Mouse (Mus musculus): ENCODE data around the gene Map3k20. TPM values are rescaled to one million over a fixed set of nuclear protein-coding genes. Genes with fewer than 3 reads are reported as not detected.

Map3k20 gene
- polyA plus RNA-seq, 1 experiment from 2014 or later, result 10.1 TPM

DNA sequence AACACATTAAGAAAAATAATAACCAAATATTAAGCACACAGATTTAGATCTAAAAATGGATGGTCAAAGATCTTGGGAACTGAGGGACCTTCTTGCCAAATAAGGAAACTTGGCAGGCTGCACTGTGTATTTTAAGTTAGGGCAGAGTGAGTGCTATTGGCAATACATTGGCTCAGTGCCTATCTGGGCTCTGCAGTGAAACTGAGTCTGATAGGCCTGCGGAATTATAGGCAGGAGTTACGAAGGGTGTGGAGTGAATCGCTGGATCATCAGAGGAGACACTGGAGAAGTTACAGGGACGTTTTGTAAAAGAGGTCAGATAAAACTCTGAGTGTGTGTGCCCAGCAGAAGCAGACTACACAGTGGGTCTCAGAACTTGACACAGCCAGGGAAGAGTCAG lies 1.7 kb downstream of the Map3k20 start:
- H3K4me3 ChIP-seq (ENCODE audit: low read depth, low read length), result no peak overlapping the region
- ATAC-seq (ENCODE audit: insufficient number of reproducible peaks, low FRiP score, low TSS enrichment, low read depth) (no peak), DNase-seq (ENCODE audit: low spot score) (no peak)
- H3K27ac ChIP-seq (replicated peaks; ENCODE audit: low read depth, low read length), result no peak overlapping the region
- H3K4me1 ChIP-seq (ENCODE audit: control insufficient read depth, insufficient read depth, low read length), result no peaks in the 10 kb centered on the region
- no peak overlapping the region for H3K9ac ChIP-seq (ENCODE audit: low read length)
- H3K9me3 ChIP-seq (ENCODE audit: control insufficient read depth, low read length), result no peaks in the 10 kb centered on the region
- WGBS, result 64% methylated on average over 4 of the region's 4 CpGs
- H3K36me3 ChIP-seq (ENCODE audit: control insufficient read depth, insufficient read depth, low read length), result no peaks in the 10 kb centered on the region
- no peak overlapping the region for H3K4me2 ChIP-seq (ENCODE audit: low read depth, severe bottlenecking)
- H3K27me3 ChIP-seq (ENCODE audit: control insufficient read depth, insufficient read depth, low read length), result no peaks in the 10 kb centered on the region

DNA sequence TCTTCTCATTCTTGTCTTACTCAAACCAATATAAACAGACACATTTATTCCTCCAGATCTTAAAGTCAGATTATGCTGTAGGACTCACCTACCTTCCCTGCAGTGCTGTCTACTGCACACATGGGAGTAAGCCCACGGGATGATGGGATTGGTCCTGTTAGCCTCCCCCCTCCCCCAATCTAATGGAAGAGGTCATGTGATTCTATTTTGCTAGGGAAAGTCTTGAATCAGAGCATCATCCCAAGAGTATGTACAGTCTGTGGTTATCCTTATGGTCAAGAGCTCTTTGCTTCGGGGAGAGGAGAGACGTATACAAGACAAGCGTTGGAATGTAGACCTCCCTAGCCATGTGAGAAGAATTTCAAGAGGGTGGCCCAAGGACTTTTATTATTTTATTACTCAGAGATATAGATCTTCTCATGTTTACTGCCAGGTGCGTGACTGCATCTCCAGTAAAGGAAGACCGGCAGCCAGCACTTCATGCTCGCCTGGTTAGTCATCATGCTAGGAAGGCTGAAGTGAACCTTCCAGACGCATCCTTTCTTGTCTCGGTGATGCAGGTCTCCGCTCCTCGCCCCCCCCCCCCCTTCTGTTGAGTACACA lies 3.6 kb downstream of the Map3k20 start:
- no peak overlapping the region for H3K4me2 ChIP-seq (ENCODE audit: low read depth, severe bottlenecking)
- H3K4me1 ChIP-seq (ENCODE audit: control insufficient read depth, insufficient read depth, low read length), result no peaks in the 10 kb centered on the region
- no peaks in the 10 kb centered on the region for H3K27me3 ChIP-seq (ENCODE audit: control insufficient read depth, insufficient read depth, low read length)
- 77% methylated on average over 11 of the region's 11 CpGs for WGBS
- H3K36me3 ChIP-seq (ENCODE audit: control insufficient read depth, insufficient read depth, low read length), result no peaks in the 10 kb centered on the region
- no peak overlapping the region for H3K27ac ChIP-seq (replicated peaks; ENCODE audit: low read depth, low read length)
- no peak overlapping the region for H3K9ac ChIP-seq (ENCODE audit: low read length)
- DNase-seq (ENCODE audit: low spot score), result no peak
- ATAC-seq (ENCODE audit: insufficient number of reproducible peaks, low FRiP score, low TSS enrichment, low read depth), result no peak
- no peaks in the 10 kb centered on the region for H3K9me3 ChIP-seq (ENCODE audit: control insufficient read depth, low read length)
- H3K4me3 ChIP-seq (ENCODE audit: low read depth, low read length), result no peak overlapping the region

DNA sequence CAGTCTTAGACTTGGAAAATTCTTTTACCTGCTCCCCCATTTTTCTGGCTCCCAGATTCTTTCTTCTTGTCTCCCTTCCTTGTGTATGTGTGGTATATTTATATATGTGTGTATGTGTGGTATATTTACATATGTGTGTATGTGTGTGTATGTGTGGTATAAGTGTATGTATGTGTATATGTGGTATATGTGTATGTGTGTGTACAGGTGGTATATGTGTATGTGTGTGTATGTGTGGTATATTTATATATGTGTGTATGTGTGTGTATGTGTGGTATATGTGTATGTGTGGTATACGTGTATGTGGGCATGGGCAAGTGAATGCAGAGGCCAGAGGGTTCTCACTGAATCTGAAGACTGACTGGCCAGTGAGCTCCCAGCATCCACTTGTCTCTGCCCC lies 5.7 kb downstream of the Map3k20 start:
- DNase-seq (ENCODE audit: low spot score) (no peak), ATAC-seq (ENCODE audit: insufficient number of reproducible peaks, low FRiP score, low TSS enrichment, low read depth) (no peak)
- H3K27me3 ChIP-seq (ENCODE audit: control insufficient read depth, insufficient read depth, low read length), result no peaks in the 10 kb centered on the region
- H3K9ac ChIP-seq (ENCODE audit: low read length), result no peak overlapping the region
- no peaks in the 10 kb centered on the region for H3K4me1 ChIP-seq (ENCODE audit: control insufficient read depth, insufficient read depth, low read length)
- H3K36me3 ChIP-seq (ENCODE audit: control insufficient read depth, insufficient read depth, low read length), result no peaks in the 10 kb centered on the region
- no peak overlapping the region for H3K4me3 ChIP-seq (ENCODE audit: low read depth, low read length)
- H3K9me3 ChIP-seq (ENCODE audit: control insufficient read depth, low read length), result no peaks in the 10 kb centered on the region
- H3K4me2 ChIP-seq (ENCODE audit: low read depth, severe bottlenecking), result no peak overlapping the region
- no peak overlapping the region for H3K27ac ChIP-seq (replicated peaks; ENCODE audit: low read depth, low read length)
- WGBS, result 78% methylated on average over 1 of the region's 1 CpGs

DNA sequence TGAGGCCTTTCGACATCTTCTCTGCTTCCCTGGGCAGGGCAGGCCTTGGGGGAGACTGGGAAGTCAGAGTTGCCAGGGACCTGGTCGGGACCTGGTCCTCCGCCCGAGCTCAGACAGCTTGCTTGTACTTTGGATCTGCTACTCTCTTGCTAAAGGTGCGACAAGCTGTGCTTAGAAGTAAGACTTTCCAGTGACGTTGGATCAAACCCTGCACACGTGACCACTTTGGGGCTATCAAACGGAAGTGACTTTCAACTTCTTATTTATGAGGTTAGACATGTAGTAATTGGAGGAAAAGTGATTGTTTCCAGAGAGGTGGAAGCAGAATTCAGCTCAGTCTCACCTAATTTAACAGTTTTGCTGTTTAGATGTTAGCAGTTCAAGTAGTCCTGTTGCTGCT lies 7.1 kb downstream of the Map3k20 start:
- Histone ChIP-seq H3K4me3 (ENCODE audit: low read depth, low read length) (no peak overlapping the region), H3K27me3 (ENCODE audit: control insufficient read depth, insufficient read depth, low read length) (no peaks in the 10 kb centered on the region), H3K4me2 (ENCODE audit: low read depth, severe bottlenecking) (no peak overlapping the region), H3K27ac (replicated peaks; ENCODE audit: low read depth, low read length) (no peak overlapping the region), H3K9ac (ENCODE audit: low read length) (no peak overlapping the region), H3K4me1 (ENCODE audit: control insufficient read depth, insufficient read depth, low read length) (0 out of 2 replicates have a peak, but pooled peaks cover 1% of the 10 kb centered on the region), H3K9me3 (ENCODE audit: control insufficient read depth, low read length) (no peaks in the 10 kb centered on the region), H3K36me3 (ENCODE audit: control insufficient read depth, insufficient read depth, low read length) (no peaks in the 10 kb centered on the region)
- 59% methylated on average over 8 of the region's 8 CpGs for WGBS
- DNase-seq (ENCODE audit: low spot score) (no peak), ATAC-seq (ENCODE audit: insufficient number of reproducible peaks, low FRiP score, low TSS enrichment, low read depth) (no peak)

DNA sequence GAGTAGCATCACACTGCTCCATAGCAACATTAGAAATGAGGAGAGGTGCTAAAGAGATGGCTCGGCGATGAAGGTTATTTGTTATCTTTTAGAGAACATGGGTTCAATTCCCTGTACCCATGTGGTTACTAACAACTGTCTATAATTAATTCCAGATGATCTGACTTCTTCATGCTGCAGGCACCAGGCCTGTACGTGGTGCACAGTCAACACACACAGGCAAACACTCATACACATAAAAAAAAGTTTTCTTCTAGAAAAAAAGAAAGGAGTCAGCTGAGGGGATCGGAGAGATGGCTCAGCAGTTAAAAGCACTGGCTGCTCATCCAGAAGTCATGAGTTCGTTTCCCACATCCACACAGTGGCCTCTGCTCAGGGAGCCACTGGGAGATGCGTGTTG lies 9.6 kb downstream of the Map3k20 start:
- 49% methylated on average over 6 of the region's 6 CpGs for WGBS
- 0 out of 2 replicates have a peak, but pooled peaks cover 2% of the 10 kb centered on the region for H3K4me1 ChIP-seq (ENCODE audit: control insufficient read depth, insufficient read depth, low read length)
- no peaks in the 10 kb centered on the region for H3K36me3 ChIP-seq (ENCODE audit: control insufficient read depth, insufficient read depth, low read length)
- no peaks in the 10 kb centered on the region for H3K27me3 ChIP-seq (ENCODE audit: control insufficient read depth, insufficient read depth, low read length)
- no peak overlapping the region for H3K4me2 ChIP-seq (ENCODE audit: low read depth, severe bottlenecking)
- H3K9me3 ChIP-seq (ENCODE audit: control insufficient read depth, low read length), result no peaks in the 10 kb centered on the region
- no peak overlapping the region for H3K4me3 ChIP-seq (ENCODE audit: low read depth, low read length)
- DNase-seq (ENCODE audit: low spot score), result no peak
- H3K27ac ChIP-seq (replicated peaks; ENCODE audit: low read depth, low read length), result no peak overlapping the region
- ATAC-seq (ENCODE audit: insufficient number of reproducible peaks, low FRiP score, low TSS enrichment, low read depth), result no peak
- no peak overlapping the region for H3K9ac ChIP-seq (ENCODE audit: low read length)

DNA sequence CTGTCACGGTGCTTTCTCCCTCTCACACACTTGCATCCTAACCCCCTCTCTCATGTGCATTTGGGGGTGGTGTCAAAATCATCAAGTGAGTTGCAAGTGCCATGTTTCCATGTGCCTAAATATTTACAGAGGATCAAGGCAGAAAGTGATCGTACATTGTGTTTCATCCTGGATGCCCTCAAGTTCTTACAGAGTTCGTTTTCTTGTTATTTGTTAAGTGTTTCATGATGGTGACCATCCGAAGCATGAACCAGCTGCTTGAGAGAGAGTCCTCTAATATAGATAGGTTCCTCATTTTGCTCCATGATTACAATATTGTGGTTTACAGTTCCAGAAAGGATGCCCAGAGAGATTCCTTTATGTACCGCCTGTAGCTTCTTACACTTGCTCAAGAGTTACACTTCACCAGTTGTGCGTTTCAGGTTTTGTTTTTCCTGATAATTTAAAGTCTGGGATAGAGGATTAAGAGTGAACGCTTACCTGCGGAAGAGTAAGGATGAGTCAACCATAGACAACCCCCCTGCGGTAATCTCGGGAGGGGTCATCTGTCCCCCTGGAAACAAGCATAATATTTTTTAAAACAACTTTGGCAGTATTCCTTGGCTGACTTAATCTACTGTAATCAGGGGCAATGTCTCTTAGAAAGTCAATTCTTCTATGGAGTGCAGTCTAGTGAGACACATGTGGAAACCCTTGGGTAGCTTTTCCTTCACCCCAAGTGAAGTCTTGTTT lies 11.7 kb downstream of the Map3k20 start:
- H3K9me3 ChIP-seq (ENCODE audit: control insufficient read depth, low read length), result no peaks in the 10 kb centered on the region
- H3K36me3 ChIP-seq (ENCODE audit: control insufficient read depth, insufficient read depth, low read length), result no peaks in the 10 kb centered on the region
- H3K9ac ChIP-seq (ENCODE audit: low read length), result no peak overlapping the region
- 0 out of 2 replicates have a peak, but pooled peaks cover 2% of the 10 kb centered on the region for H3K4me1 ChIP-seq (ENCODE audit: control insufficient read depth, insufficient read depth, low read length)
- no peak for ATAC-seq (ENCODE audit: insufficient number of reproducible peaks, low FRiP score, low TSS enrichment, low read depth)
- no peaks in the 10 kb centered on the region for H3K27me3 ChIP-seq (ENCODE audit: control insufficient read depth, insufficient read depth, low read length)
- WGBS, result 89% methylated on average over 10 of the region's 10 CpGs
- H3K4me2 ChIP-seq (ENCODE audit: low read depth, severe bottlenecking), result no peak overlapping the region
- H3K27ac ChIP-seq (replicated peaks; ENCODE audit: low read depth, low read length), result no peak overlapping the region
- DNase-seq (ENCODE audit: low spot score), result no peak
- no peak overlapping the region for H3K4me3 ChIP-seq (ENCODE audit: low read depth, low read length)

DNA sequence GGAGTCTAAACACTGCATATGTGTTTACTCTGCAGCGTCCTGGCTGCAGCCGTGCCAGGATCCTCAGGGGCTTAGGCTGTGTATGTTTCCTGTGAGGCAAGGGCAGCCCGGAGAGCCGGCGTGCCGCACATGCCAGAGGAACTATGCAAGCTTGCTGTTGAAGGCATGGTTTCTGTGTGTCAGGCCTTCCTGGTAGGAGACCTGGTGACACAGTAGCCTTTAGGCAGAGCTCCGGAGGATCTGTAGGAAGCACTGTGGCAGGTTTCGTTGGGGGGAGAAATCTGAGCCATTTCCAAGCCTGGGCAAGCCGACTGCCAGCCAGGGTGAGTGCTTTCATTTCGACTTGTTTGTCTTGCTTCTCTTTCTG lies 12.3 kb downstream of the Map3k20 start:
- Histone ChIP-seq H3K9me3 (ENCODE audit: control insufficient read depth, low read length) (no peaks in the 10 kb centered on the region), H3K9ac (ENCODE audit: low read length) (no peak overlapping the region), H3K4me3 (ENCODE audit: low read depth, low read length) (no peak overlapping the region), H3K27ac (replicated peaks; ENCODE audit: low read depth, low read length) (no peak overlapping the region), H3K36me3 (ENCODE audit: control insufficient read depth, insufficient read depth, low read length) (no peaks in the 10 kb centered on the region), H3K4me1 (ENCODE audit: control insufficient read depth, insufficient read depth, low read length) (0 out of 2 replicates have a peak, but pooled peaks cover 2% of the 10 kb centered on the region), H3K4me2 (ENCODE audit: low read depth, severe bottlenecking) (no peak overlapping the region), H3K27me3 (ENCODE audit: control insufficient read depth, insufficient read depth, low read length) (no peaks in the 10 kb centered on the region)
- 71% methylated on average over 10 of the region's 10 CpGs for WGBS
- no peak for DNase-seq (ENCODE audit: low spot score)
- no peak for ATAC-seq (ENCODE audit: insufficient number of reproducible peaks, low FRiP score, low TSS enrichment, low read depth)

DNA sequence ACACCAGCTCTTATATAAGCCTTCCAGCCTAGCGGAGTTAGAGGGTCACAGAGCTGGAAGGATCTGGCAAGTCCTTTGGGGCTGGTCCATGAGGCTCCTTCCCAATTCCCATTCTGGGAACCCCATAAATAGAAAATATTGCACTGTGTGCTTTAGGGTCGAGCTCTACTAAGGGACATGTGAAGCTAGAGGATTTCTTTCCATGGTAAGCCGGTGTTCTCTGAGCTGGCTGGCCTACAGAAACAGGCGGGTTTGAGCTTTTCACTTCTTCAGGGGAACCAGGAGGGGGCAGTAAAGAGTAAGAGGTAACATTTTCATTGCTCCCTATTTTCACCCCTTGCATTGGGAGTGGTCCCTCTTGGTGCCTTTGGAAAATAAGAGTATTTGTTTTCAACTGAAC lies 13.0 kb downstream of the Map3k20 start:
- Histone ChIP-seq H3K4me3 (ENCODE audit: low read depth, low read length) (no peak overlapping the region), H3K4me1 (ENCODE audit: control insufficient read depth, insufficient read depth, low read length) (0 out of 2 replicates have a peak, but pooled peaks cover 2% of the 10 kb centered on the region), H3K27ac (replicated peaks; ENCODE audit: low read depth, low read length) (no peak overlapping the region), H3K9me3 (ENCODE audit: control insufficient read depth, low read length) (no peaks in the 10 kb centered on the region), H3K36me3 (ENCODE audit: control insufficient read depth, insufficient read depth, low read length) (no peaks in the 10 kb centered on the region), H3K27me3 (ENCODE audit: control insufficient read depth, insufficient read depth, low read length) (no peaks in the 10 kb centered on the region), H3K4me2 (ENCODE audit: low read depth, severe bottlenecking) (no peak overlapping the region), H3K9ac (ENCODE audit: low read length) (no peak overlapping the region)
- DNase-seq (ENCODE audit: low spot score) (no peak), ATAC-seq (ENCODE audit: insufficient number of reproducible peaks, low FRiP score, low TSS enrichment, low read depth) (no peak)
- WGBS, result 66% methylated on average over 4 of the region's 4 CpGs

Data from limb, embryonic 11.5 days (tissue).